Mouse (Mus musculus): ENCODE measurements at regions not wholly inside any gene's neighbourhood (a gene's known extent, or its start where the extent isn't known, plus 50 kb on each side); places are given as distances from the start of the nearest gene placed in this dataset.

- DNase-seq (ENCODE audit: low spot score in 2 of 2): no peak
- intact Hi-C loops (cut with DNase I): no loop called here
Observed at GRCm38 (mm10) chr7:75063816-75064215, 245.2 kb downstream of the Sv2b start.

- intact Hi-C loops (cut with DNase I): no loop called here
- no peak for DNase-seq (ENCODE audit: low spot score in 2 of 2)
Observed at GRCm38 (mm10) chr7:75050231-75050630, 258.8 kb downstream of the Sv2b start.

GRCm38 (mm10) chr7:75049751-75050150 is 259.3 kb downstream of the Sv2b start:
- DNase-seq (ENCODE audit: low spot score in 2 of 2): no peak
- intact Hi-C loops (cut with DNase I): no loop called here

- intact Hi-C loops (cut with DNase I): no loop called here
- DNase-seq (ENCODE audit: low spot score in 2 of 2): no peak
Observed at GRCm38 (mm10) chr7:75048822-75049221, 260.2 kb downstream of the Sv2b start.

GRCm38 (mm10) chr7:75047827-75048226 is 261.2 kb downstream of the Sv2b start:
- DNase-seq (ENCODE audit: low spot score in 2 of 2): peak in 1 of 2 experiments; percentile 37
- intact Hi-C loops (cut with DNase I): no loop called here

- no peak for DNase-seq (ENCODE audit: low spot score in 2 of 2)
- intact Hi-C loops (cut with DNase I): no loop called here
Observed at GRCm38 (mm10) chr7:75040871-75041270, 268.2 kb downstream of the Sv2b start.

- DNase-seq (ENCODE audit: low spot score in 2 of 2): no peak
Observed at GRCm38 (mm10) chr7:75026191-75026590, 282.9 kb downstream of the Sv2b start.

GRCm38 (mm10) chr7:75021966-75022365 is 287.1 kb downstream of the Sv2b start:
- DNase-seq (ENCODE audit: low spot score in 2 of 2): no peak
- intact Hi-C loops (cut with DNase I): no loop called here

More at GRCm38 (mm10) chr7:75026191-75026590, 282.9 kb downstream of the Sv2b start:
- intact Hi-C loops (cut with DNase I): no loop called here

- DNase-seq (ENCODE audit: low spot score in 2 of 2): peak; percentile 5 to 41
- intact Hi-C loops (cut with DNase I): no loop called here
Observed at GRCm38 (mm10) chr7:75018640-75019039, 290.4 kb downstream of the Sv2b start.

- peak in 1 of 2 experiments; percentile 9 for DNase-seq (ENCODE audit: low spot score in 2 of 2)
- intact Hi-C loops (cut with DNase I): no loop called here
Observed at GRCm38 (mm10) chr7:75008481-75008880, 300.6 kb downstream of the Sv2b start.

GRCm38 (mm10) chr7:74990198-74990597 is 318.9 kb downstream of the Sv2b start:
- peak; percentile 45 to 73 for DNase-seq (ENCODE audit: low spot score in 2 of 2)
- intact Hi-C loops (cut with DNase I): no loop called here

GRCm38 (mm10) chr7:74979479-74979878 is 329.6 kb downstream of the Sv2b start:
- intact Hi-C loops (cut with DNase I): no loop called here
- no peak for DNase-seq (ENCODE audit: low spot score in 2 of 2)

- intact Hi-C loops (cut with DNase I): no loop called here
- DNase-seq (ENCODE audit: low spot score in 2 of 2): no peak
Observed at GRCm38 (mm10) chr7:74975986-74976385, 333.1 kb downstream of the Sv2b start.

GRCm38 (mm10) chr7:74974448-74974847 is 334.6 kb downstream of the Sv2b start:
- intact Hi-C loops (cut with DNase I): no loop called here
- DNase-seq (ENCODE audit: low spot score in 2 of 2): no peak

GRCm38 (mm10) chr7:74944421-74945098 is 364.5 kb downstream of the Sv2b start:
- intact Hi-C loops (cut with DNase I): loop anchor here (10.0 kb wide), 1 partner anchor 390 kb away; the partner anchor contains the start of gene Slco3a1
- DNase-seq (ENCODE audit: low spot score in 2 of 2): peak in 1 of 2 experiments; percentile 34

- intact Hi-C loops (cut with DNase I): loop anchor here (10.0 kb wide), 1 partner anchor 388 kb away; the partner anchor contains the start of gene Slco3a1
- DNase-seq (ENCODE audit: low spot score in 2 of 2): peak; percentile 51 to 71
Observed at GRCm38 (mm10) chr7:74942917-74943316, 366.1 kb downstream of the Sv2b start.

- DNase-seq (ENCODE audit: low spot score in 2 of 2): peak in 1 of 2 experiments; percentile 6
- intact Hi-C loops (cut with DNase I): loop anchor here (10.0 kb wide), 1 partner anchor 387 kb away; the partner anchor contains the start of gene Slco3a1
Observed at GRCm38 (mm10) chr7:74942146-74942545, 366.9 kb downstream of the Sv2b start.

- DNase-seq (ENCODE audit: low spot score in 2 of 2): no peak
- intact Hi-C loops (cut with DNase I): no loop called here
Observed at GRCm38 (mm10) chr7:74929142-74929829, 374.7 kb upstream of the Slco3a1 start.

- no peak for DNase-seq (ENCODE audit: low spot score in 2 of 2)
- intact Hi-C loops (cut with DNase I): no loop called here
Observed at GRCm38 (mm10) chr7:74928226-74928927, 373.8 kb upstream of the Slco3a1 start.

- intact Hi-C loops (cut with DNase I): no loop called here
- DNase-seq (ENCODE audit: low spot score in 2 of 2): no peak
Observed at GRCm38 (mm10) chr7:74926729-74927128, 372.1 kb upstream of the Slco3a1 start.
